Mouse (Mus musculus) E14TG2a.4 (cell line): Measurements from ENCODE around the gene Msantd1.
"Not testable (repeated sequence)": the region's sequence is repeated elsewhere in the genome, so short reads cannot be mapped to it uniquely, and the experiment has no call there.

Experiments used
- H3K27me3 ChIP-seq: 2 replicates; pipeline ENCODE4 v1.6.1; 2014; ENCODE audit warnings: low read length, control low read depth; ENCODE audit not compliant: insufficient read depth
- H3K36me3 ChIP-seq: 2 replicates; pipeline ENCODE4 v1.6.1; 2014; ENCODE audit warnings: low read length, control low read depth; ENCODE audit not compliant: insufficient read depth
- H3K4me1 ChIP-seq: replicated peaks from 2 replicates; pipeline ENCODE4 v1.6.1; 2014; ENCODE audit warnings: low read depth, low read length, control low read depth
- H3K4me3 ChIP-seq: replicated peaks from 2 replicates; pipeline ENCODE4 v1.5.1; 2014; ENCODE audit warnings: mild to moderate bottlenecking, low read length
- H3K9me3 ChIP-seq: 2 replicates; pipeline ENCODE4 v1.6.1; 2014; ENCODE audit warnings: low read length, control low read depth
- CTCF ChIP-seq: conservative IDR thresholded peaks from 2 replicates; pipeline ENCODE4 v1.5.1; 2014; ENCODE audit warnings: low read length
- NANOG ChIP-seq: IDR thresholded peaks from 2 replicates; pipeline ENCODE4 v1.6.1; 2014; ENCODE audit warnings: borderline replicate concordance, low read length, mixed read lengths
- POU5F1 ChIP-seq: IDR thresholded peaks from 2 replicates; pipeline ENCODE4 v1.6.1; 2014; ENCODE audit warnings: low read length, borderline replicate concordance

The Msantd1 gene

GRCm38 (mm10) chr5:34907910-34908725, at the start of gene Msantd1:
Gene Msantd1, plus strand, starts transcription at chr5:34908012.
- TF ChIP-seq POU5F1 (no peak), CTCF (no peak), NANOG (no peak)
- Histone ChIP-seq H3K27me3 (no peaks in the 10 kb centered on the region), H3K36me3 (peaks cover 77% of the 10 kb centered on the region), H3K4me1 (peaks cover 21% of the 10 kb centered on the region), H3K4me3 (no peak within 1 kb of the TSS), H3K9me3 (no peaks in the 10 kb centered on the region)

- peaks cover 72% of the 10 kb centered on the region for H3K36me3 ChIP-seq
- no peak for TF ChIP-seq POU5F1
- TF ChIP-seq NANOG = no peak
- no peak for TF ChIP-seq CTCF
- H3K4me3 ChIP-seq = no peak overlapping the region
- H3K9me3 ChIP-seq = peaks cover 16% of the 10 kb centered on the region
- no peaks in the 10 kb centered on the region for H3K4me1 ChIP-seq
- no peaks in the 10 kb centered on the region for H3K27me3 ChIP-seq
Measured at GRCm38 (mm10) chr5:34865367-34865766, 42.4 kb upstream of the Msantd1 start.

- H3K27me3 ChIP-seq, H3K9me3 ChIP-seq: not testable (repeated sequence)
- peaks cover 88% of the 10 kb centered on the region for H3K36me3 ChIP-seq
Measured at GRCm38 (mm10) chr5:34880307-34880706, 27.5 kb upstream of the Msantd1 start.

GRCm38 (mm10) chr5:34881023-34881422, 26.8 kb upstream of the Msantd1 start:
- H3K27me3 ChIP-seq = no peaks in the 10 kb centered on the region
- H3K4me1 ChIP-seq = no peaks in the 10 kb centered on the region
- TF ChIP-seq CTCF (no peak), POU5F1 (no peak), NANOG (no peak)
- peaks cover 83% of the 10 kb centered on the region for H3K36me3 ChIP-seq
- H3K9me3 ChIP-seq = no peaks in the 10 kb centered on the region
- H3K4me3 ChIP-seq = no peak overlapping the region

More at GRCm38 (mm10) chr5:34880307-34880706, 27.5 kb upstream of the Msantd1 start:
- not testable (repeated sequence) for H3K4me3 ChIP-seq, H3K4me1 ChIP-seq

- H3K9me3 ChIP-seq = no peaks in the 10 kb centered on the region
- no peaks in the 10 kb centered on the region for H3K4me1 ChIP-seq
- H3K36me3 ChIP-seq = peaks cover 79% of the 10 kb centered on the region
- no peaks in the 10 kb centered on the region for H3K27me3 ChIP-seq
- H3K4me3 ChIP-seq = no peak overlapping the region
- no peak for TF ChIP-seq POU5F1
- no peak for TF ChIP-seq NANOG
- peak; percentile 49 for TF ChIP-seq CTCF
Measured at GRCm38 (mm10) chr5:34885250-34885649, 22.6 kb upstream of the Msantd1 start.

- H3K9me3 ChIP-seq = no peaks in the 10 kb centered on the region
- H3K36me3 ChIP-seq = peaks cover 90% of the 10 kb centered on the region
- no peaks in the 10 kb centered on the region for H3K27me3 ChIP-seq
- H3K4me1 ChIP-seq = no peaks in the 10 kb centered on the region
- H3K4me3 ChIP-seq = no peak overlapping the region
- TF ChIP-seq CTCF = no peak
- no peak for TF ChIP-seq NANOG
- no peak for TF ChIP-seq POU5F1
Measured at GRCm38 (mm10) chr5:34889252-34889651, 18.6 kb upstream of the Msantd1 start.

- TF ChIP-seq POU5F1 = no peak
- TF ChIP-seq NANOG = no peak
- TF ChIP-seq CTCF = no peak
- peaks cover 97% of the 10 kb centered on the region for H3K36me3 ChIP-seq
- peaks cover 6% of the 10 kb centered on the region for H3K4me1 ChIP-seq
- no peak overlapping the region for H3K4me3 ChIP-seq
- no peaks in the 10 kb centered on the region for H3K9me3 ChIP-seq
- H3K27me3 ChIP-seq = no peaks in the 10 kb centered on the region
Measured at GRCm38 (mm10) chr5:34896697-34897453, 10.9 kb upstream of the Msantd1 start.

- H3K4me3 ChIP-seq = no peak overlapping the region
- H3K9me3 ChIP-seq = no peaks in the 10 kb centered on the region
- H3K36me3 ChIP-seq = peaks cover 95% of the 10 kb centered on the region
- H3K4me1 ChIP-seq = peaks cover 15% of the 10 kb centered on the region
- TF ChIP-seq NANOG = no peak
- TF ChIP-seq CTCF = no peak
- TF ChIP-seq POU5F1 = no peak
- H3K27me3 ChIP-seq = no peaks in the 10 kb centered on the region
Measured at GRCm38 (mm10) chr5:34899787-34900469, 7.9 kb upstream of the Msantd1 start.
